Mouse (Mus musculus): Measurements from ENCODE around the gene Lrrc32.

Gene Lrrc32

GRCm38 (mm10) chr7:98513251-98513650 lies 24.2 kb downstream of the Lrrc32 start:
- DNase-seq, result peak in 1 of 2 experiments; percentile 3

DNA sequence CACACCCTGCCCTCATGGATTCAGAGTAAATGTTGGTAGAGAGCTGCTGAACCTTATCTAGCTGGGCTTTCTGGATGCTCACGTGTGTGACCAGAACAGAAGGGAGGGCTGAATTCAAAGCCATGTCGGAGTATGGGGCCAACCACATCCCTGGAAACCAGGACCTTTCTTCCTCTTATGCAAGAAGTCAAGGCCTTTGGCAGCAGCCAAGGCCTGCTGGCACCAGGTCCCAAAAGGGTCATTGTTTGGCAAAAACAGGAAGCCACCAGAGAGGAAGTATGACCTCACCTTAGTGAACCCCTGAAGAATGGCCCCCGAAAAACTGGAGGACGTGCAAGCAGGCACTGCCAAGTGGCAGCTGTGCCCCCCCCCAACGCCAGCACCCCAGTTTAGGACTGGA lies 33.5 kb downstream of the Lrrc32 start:
- DNase-seq, result peak; percentile 15 to 25

- DNase-seq, result peak; percentile 43 to 51
These were observed 34.2 kb downstream of the Lrrc32 start for GRCm38 (mm10) chr7:98523070-98523812.

DNA sequence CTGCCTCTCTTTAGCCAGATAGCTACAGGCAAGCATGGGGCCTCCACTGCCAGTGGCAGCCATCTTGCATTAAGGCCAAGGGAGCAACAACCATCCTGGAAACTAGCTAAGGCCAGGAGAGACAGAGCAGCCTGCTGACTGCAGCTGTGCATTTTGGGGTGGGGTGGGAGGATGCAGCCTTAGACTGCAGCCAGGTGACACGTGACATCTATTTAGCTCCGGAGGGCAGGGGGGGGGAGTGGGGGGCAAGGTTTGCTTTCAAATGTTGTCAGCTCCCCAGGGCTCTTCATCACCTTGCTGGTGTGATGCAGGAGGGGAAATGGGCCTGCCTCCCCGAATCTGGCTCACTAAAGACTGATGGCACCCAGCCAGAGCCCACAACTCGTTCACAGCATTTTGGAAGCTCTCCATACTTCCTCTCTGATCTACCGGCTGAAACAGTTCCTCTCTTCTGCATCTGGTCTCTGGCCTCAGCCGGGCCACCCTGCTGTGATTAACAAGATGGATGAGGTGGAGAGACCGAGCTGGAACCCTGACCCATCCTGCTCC lies 34.8 kb downstream of the Lrrc32 start:
- DNase-seq, result peak; percentile 75 to 81

GRCm38 (mm10) chr7:98524401-98524800 lies 35.3 kb downstream of the Lrrc32 start:
- DNase-seq, result no peak

GRCm38 (mm10) chr7:98524869-98525699 lies 36.0 kb downstream of the Lrrc32 start:
- peak in 1 of 2 experiments; percentile 20 for DNase-seq

- DNase-seq, result no peak
These were observed 38.0 kb downstream of the Lrrc32 start for GRCm38 (mm10) chr7:98527085-98527484.

DNA sequence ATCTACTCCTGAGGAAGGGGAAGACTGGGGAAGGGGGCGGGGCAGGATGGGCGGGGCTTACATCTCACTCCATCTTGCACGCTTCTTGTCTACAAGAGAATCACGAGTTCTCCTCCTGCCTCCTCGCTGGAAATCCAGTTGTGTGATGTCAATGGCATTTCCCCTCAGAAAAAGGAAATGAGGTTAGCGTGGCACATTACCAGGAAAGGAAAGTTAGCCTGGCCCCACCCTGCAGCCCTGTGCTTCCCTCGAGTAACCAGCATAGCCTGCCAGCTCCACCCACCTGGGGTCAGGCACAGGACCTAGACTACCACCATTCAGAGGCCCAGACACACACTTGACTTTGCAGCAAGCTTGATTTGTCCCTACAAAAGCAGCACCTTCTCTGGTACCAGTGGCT lies 42.5 kb downstream of the Lrrc32 start:
- peak; percentile 13 to 42 for DNase-seq

GRCm38 (mm10) chr7:98532981-98533380 lies 43.9 kb downstream of the Lrrc32 start:
- DNase-seq, result no peak

- no peak for DNase-seq
These were observed 45.4 kb downstream of the Lrrc32 start for GRCm38 (mm10) chr7:98534432-98534855.

GRCm38 (mm10) chr7:98535191-98535590 lies 46.1 kb downstream of the Lrrc32 start:
- DNase-seq, result no peak

DNA sequence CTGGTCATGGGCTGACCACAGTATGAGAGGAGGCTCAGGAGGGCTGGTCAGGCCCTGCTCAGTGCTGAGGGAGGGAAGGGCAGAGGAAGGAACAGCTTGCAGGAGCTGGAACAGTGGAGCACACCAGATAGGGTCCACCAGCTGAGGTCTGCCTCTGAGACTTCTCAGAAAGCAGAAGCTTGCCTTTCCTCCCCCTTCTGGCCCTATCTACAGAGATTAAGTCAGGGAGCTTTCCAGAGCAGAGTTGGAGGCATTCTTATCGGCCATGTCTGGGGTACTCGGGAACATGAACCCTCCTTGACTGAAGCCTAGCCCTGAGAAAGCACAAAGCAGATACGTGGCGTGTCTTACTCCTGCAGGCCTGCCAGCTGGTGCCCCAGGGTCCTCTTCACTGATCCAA lies 46.8 kb downstream of the Lrrc32 start:
- DNase-seq, result no peak

- peak in 1 of 2 experiments; percentile 38 for DNase-seq
These were observed 48.3 kb downstream of the Lrrc32 start for GRCm38 (mm10) chr7:98537210-98537966.

- peak in 1 of 2 experiments; percentile 13 for DNase-seq
These were observed 49.0 kb downstream of the Lrrc32 start for GRCm38 (mm10) chr7:98537967-98538573.

DNA sequence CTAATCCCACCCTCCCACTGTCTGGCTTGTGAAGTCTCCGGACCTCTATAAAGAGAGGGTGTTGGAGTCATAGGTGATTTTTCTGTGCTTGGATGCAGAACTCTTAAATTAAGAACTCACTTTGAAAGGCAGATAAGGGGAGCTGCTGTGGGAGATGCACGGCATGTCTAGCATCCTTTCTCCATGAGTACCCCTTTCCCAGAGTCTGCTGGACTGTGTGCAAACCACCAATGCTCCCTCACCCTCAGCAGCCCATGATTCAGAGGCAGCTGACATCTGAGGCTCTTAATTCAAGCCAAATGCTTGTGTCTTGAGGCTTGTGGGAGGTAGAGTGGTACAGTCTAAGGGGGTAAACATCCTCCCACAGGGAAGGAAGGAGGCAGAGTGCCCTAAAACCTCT lies 51.8 kb downstream of the Lrrc32 start:
- no peak for DNase-seq

GRCm38 (mm10) chr7:98541564-98541963 lies 52.5 kb downstream of the Lrrc32 start:
- DNase-seq, result no peak

DNA sequence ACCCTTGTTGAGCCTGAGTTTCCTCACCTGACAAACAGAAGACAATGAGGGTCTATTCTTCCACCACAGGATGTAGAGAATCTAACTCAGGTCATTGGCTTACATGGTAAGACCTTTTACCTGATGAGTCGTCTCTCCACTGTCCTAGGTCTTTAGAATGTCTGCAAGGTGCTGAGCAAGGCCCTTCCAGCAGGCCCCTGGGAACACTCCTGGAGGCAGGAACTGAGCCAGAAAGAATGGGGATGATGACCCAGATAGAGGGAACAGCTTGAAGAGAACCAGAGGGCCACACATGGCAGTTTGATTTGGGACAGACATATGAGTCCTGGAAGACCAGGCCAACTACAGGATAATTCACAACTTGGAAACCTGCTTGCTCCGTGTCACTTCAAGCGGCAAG lies 53.2 kb downstream of the Lrrc32 start:
- no peak for DNase-seq

DNA sequence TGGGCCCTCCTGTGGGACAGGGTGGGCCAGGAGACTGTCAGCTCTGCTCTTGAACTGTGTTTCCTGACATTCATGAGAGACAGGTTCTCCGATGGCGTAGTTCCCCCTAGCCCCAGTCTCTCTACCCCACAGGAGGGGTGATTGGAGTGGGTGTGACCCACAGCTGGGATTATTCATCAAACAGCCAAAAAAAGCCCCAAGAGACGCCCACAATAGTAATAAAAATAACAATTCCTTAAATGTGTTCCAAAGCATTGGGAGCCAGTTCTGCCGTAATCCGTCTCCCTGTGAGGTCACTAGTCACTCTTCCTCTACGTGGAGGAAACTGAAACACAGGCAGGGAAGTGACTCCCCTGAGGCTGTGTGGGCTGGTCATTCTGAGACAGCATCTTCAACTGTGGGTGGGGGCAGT lies 53.7 kb downstream of the Lrrc32 start:
- peak in 1 of 2 experiments; percentile 46 for DNase-seq

DNA sequence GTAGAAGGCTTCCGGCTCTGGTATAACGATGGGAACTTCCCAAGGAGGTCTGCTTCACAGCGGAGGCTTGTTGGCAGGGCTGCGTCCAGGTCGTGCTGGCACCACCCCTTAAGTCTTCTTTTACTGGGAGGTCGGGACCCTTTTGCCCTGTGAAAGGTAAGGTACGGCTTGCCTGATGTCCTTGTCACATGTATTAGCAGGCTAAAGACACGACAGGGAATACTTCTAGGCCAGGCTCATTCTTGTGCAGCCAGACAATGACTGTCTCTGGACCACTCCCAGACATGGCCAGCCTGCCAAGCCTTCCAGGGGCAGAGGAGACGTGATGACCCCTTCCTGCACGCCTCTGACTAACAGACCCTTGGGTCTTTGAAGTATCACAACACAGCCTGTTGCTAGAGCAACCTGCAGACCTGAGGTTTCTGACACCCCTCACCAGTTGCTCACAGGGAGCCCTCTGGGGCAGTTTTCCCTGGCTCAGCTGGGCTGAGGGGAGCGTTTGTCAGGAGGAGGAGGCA lies 54.8 kb downstream of the Lrrc32 start:
- DNase-seq, result no peak

GRCm38 (mm10) chr7:98544556-98544955 lies 55.5 kb downstream of the Lrrc32 start:
- DNase-seq, result no peak

DNA sequence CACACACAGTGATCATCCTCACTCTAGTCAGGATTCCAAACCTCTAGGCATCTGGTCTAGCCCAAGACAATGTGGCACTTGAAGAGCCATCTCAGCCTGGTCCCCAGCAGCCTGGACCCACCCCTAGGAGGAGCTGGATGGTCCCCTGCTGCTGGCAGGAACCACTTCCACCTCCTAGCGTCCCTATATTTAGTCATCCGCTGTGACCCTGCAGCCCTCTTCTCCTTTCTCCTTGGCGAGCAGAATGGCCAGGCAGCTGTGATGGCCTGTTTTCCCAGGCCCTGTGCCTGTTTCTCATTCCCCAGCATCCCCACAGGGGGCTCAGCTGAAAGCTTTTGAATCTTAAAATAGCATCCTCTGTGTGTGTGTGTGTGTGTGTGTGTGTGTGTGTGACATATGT lies 59.8 kb downstream of the Lrrc32 start:
- peak in 1 of 2 experiments; percentile 50 for DNase-seq

DNA sequence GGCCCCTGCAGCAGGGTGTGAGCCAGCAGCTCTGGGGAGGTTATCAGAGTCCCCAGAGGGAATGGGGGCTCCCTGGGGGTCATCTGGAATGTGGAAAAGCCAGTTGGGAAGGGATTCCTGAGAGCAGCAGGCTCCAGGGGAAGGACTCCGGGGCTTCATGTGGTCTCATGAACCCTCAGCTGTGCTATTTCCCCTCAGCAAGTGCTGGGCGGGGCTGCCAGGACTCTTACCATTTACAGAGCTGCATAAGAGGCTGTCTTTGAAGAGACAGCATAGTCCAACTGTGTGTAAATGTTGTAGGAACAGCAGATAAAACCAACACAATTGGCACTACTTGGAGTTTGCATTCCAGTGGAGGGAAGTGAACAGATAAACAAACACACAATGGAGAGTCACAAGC lies 61.5 kb downstream of the Lrrc32 start:
- DNase-seq, result peak; percentile 47 to 57
